Mouse (Mus musculus): ENCODE data around the gene Fut2.
A peak's percentile ranks its signal among the peaks of the same experiment; 100 is the strongest.

The Fut2 gene

GRCm38 (mm10) chr7:45666161-45666560 is at the start of gene Fut2:
Gene Fut2, minus strand, starts transcription at chr7:45666394.
- DNase-seq (ENCODE audit: low read depth): no peak

GRCm38 (mm10) chr7:45715090-45715708 is 49.0 kb upstream of the Fut2 start, which contains the start of gene Rpl18:
Gene Rpl18, plus strand, starts transcription at chr7:45715457.
- DNase-seq (ENCODE audit: low read depth): peak; percentile 94

- DNase-seq (ENCODE audit: low read depth): no peak
Observed at GRCm38 (mm10) chr7:45714630-45715089, 48.5 kb upstream of the Fut2 start.

GRCm38 (mm10) chr7:45713881-45714520 is 47.8 kb upstream of the Fut2 start:
- no peak for DNase-seq (ENCODE audit: low read depth)

GRCm38 (mm10) chr7:45713396-45713795 is 47.2 kb upstream of the Fut2 start:
- DNase-seq (ENCODE audit: low read depth): no peak

- no peak for DNase-seq (ENCODE audit: low read depth)
Observed at GRCm38 (mm10) chr7:45712022-45712757, 46.0 kb upstream of the Fut2 start.

GRCm38 (mm10) chr7:45711316-45712021 is 45.3 kb upstream of the Fut2 start:
- no peak for DNase-seq (ENCODE audit: low read depth)

- DNase-seq (ENCODE audit: low read depth): no peak
Observed at GRCm38 (mm10) chr7:45710477-45711191, 44.4 kb upstream of the Fut2 start.

GRCm38 (mm10) chr7:45709677-45710355 is 43.6 kb upstream of the Fut2 start:
- DNase-seq (ENCODE audit: low read depth): no peak

- no peak for DNase-seq (ENCODE audit: low read depth)
Observed at GRCm38 (mm10) chr7:45709036-45709435, 42.8 kb upstream of the Fut2 start.

- no peak for DNase-seq (ENCODE audit: low read depth)
Observed at GRCm38 (mm10) chr7:45708221-45708761, 42.1 kb upstream of the Fut2 start.

- DNase-seq (ENCODE audit: low read depth): peak; percentile 79
Observed at GRCm38 (mm10) chr7:45707375-45707967, 41.3 kb upstream of the Fut2 start.

GRCm38 (mm10) chr7:45706721-45707241 is 40.6 kb upstream of the Fut2 start:
- peak; percentile 74 for DNase-seq (ENCODE audit: low read depth)

- no peak for DNase-seq (ENCODE audit: low read depth)
Observed at GRCm38 (mm10) chr7:45705873-45706281, 39.7 kb upstream of the Fut2 start.

GRCm38 (mm10) chr7:45705443-45705864 is 39.3 kb upstream of the Fut2 start:
- no peak for DNase-seq (ENCODE audit: low read depth)

- peak; percentile 96 for DNase-seq (ENCODE audit: low read depth)
Observed at GRCm38 (mm10) chr7:45704730-45705442, 38.7 kb upstream of the Fut2 start, which contains the start of gene Dbp. Gene Dbp, plus strand, starts transcription at chr7:45705088.

- DNase-seq (ENCODE audit: low read depth): peak; percentile 80
Observed at GRCm38 (mm10) chr7:45704046-45704559, 37.9 kb upstream of the Fut2 start.

- DNase-seq (ENCODE audit: low read depth): no peak
Observed at GRCm38 (mm10) chr7:45703521-45704033, 37.4 kb upstream of the Fut2 start.
